Mouse (Mus musculus): ENCODE data around the gene Megf9. TPM values are rescaled to one million over a fixed set of nuclear protein-coding genes. Genes with fewer than 3 reads are reported as not detected.

Megf9 gene
- polyA plus RNA-seq, 1 experiment = 1.1 TPM

DNA sequence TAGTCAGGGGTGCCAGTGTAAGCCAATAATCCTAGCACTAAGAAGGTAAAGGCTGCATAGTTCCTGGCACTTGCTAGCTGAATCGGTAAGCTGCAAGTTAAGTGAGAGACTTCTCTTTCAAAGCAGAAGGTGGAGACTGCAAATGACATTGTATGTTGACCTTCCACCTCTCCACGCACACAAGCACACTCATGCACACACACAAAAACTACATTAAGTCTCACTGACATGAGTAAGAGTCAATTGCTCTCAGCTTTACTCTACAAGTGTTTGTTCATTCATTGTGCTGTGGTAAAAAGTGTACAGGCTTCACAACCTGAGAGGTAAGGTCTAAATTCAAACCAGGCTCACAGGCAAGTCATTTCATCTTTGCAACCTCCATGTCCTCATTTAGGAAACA lies 140.1 kb downstream of the Megf9 start:
- TF ChIP-seq CTCF (IDR thresholded peaks at IDR 0.05; ENCODE audit: low read depth, low read length) = no peak
- TF ChIP-seq EP300 (IDR thresholded peaks at IDR 0.05; ENCODE audit: insufficient read depth, low read depth, low read length) = no peak
- Histone ChIP-seq H3K27me3 (ENCODE audit: control insufficient read depth, insufficient read depth, low read length, poor library complexity, severe bottlenecking) (no peaks in the 10 kb centered on the region), H3K4me1 (ENCODE audit: control insufficient read depth, insufficient read depth, low read length) (no peaks in the 10 kb centered on the region), H3K9ac (ENCODE audit: low read depth, poor library complexity, severe bottlenecking) (no peak overlapping the region), H3K4me3 (ENCODE audit: low read depth, low read length) (no peak overlapping the region), H3K27ac (ENCODE audit: insufficient read depth, low read length) (no peak overlapping the region), H3K36me3 (ENCODE audit: control insufficient read depth, insufficient read depth, low read length, poor library complexity, severe bottlenecking) (peaks cover 4% of the 10 kb centered on the region), H3K9me3 (replicated peaks; ENCODE audit: control insufficient read depth, insufficient read depth, low read length, poor library complexity, severe bottlenecking) (no peaks in the 10 kb centered on the region)

DNA sequence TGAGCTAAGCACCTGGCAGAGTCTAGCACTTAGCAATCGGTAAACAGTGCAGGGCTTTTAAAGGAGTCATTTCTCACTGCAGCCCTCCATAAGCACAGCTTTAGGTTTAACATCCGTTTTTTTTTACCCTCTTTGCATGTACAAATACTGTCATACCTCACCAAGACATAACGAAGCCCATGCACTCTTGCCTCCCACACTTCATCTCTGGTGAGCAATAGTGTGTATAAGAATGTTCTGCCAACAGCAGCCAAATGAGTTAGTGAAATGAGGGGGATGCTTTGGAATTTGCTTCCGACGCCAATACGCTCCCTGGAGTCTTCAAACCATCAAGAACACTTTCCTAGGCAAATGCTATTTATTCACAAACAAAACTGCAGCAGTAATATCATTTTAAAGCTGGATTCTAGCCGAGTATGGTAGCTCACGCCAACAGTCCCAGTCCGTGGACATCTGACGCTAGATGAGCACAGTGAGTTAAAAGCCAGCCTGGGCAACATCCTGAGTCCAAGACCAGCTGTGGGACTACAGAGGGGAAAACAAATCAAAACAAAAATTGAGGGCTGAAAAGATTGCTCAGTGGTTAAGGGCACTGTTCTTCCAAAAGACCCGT lies 142.9 kb downstream of the Megf9 start:
- H3K4me3 ChIP-seq (ENCODE audit: low read depth, low read length) = no peak overlapping the region
- H3K9me3 ChIP-seq (replicated peaks; ENCODE audit: control insufficient read depth, insufficient read depth, low read length, poor library complexity, severe bottlenecking) = no peaks in the 10 kb centered on the region
- peaks cover 4% of the 10 kb centered on the region for H3K36me3 ChIP-seq (ENCODE audit: control insufficient read depth, insufficient read depth, low read length, poor library complexity, severe bottlenecking)
- H3K4me1 ChIP-seq (ENCODE audit: control insufficient read depth, insufficient read depth, low read length) = no peaks in the 10 kb centered on the region
- H3K27me3 ChIP-seq (ENCODE audit: control insufficient read depth, insufficient read depth, low read length, poor library complexity, severe bottlenecking) = no peaks in the 10 kb centered on the region
- TF ChIP-seq CTCF (IDR thresholded peaks at IDR 0.05; ENCODE audit: low read depth, low read length) (no peak), EP300 (IDR thresholded peaks at IDR 0.05; ENCODE audit: insufficient read depth, low read depth, low read length) (no peak), POLR2A (IDR thresholded peaks at IDR 0.05; ENCODE audit: insufficient read depth, low read length) (no peak)
- H3K27ac ChIP-seq (ENCODE audit: insufficient read depth, low read length) = no peak overlapping the region
- no peak overlapping the region for H3K9ac ChIP-seq (ENCODE audit: low read depth, poor library complexity, severe bottlenecking)

DNA sequence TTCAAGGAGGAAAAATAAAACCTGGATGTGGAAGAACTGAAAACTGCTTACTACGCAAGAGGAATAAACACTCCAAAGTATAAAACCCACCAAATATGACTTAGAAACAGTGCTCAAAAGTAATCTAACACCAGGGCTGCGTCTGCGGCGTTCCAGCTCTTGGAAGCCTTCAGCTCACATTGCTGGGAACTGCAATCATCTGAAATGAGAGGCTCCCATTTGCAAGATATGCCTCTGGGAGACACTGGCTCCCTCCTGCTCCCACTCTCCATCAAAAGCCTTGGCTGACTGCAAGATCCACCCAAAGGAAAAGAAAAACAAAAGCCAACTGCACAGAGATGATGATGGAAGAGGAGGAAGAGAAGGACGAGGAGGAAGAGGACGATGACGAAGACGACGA lies 143.7 kb downstream of the Megf9 start:
- no peaks in the 10 kb centered on the region for H3K9me3 ChIP-seq (replicated peaks; ENCODE audit: control insufficient read depth, insufficient read depth, low read length, poor library complexity, severe bottlenecking)
- no peak overlapping the region for H3K4me3 ChIP-seq (ENCODE audit: low read depth, low read length)
- no peaks in the 10 kb centered on the region for H3K4me1 ChIP-seq (ENCODE audit: control insufficient read depth, insufficient read depth, low read length)
- no peaks in the 10 kb centered on the region for H3K27me3 ChIP-seq (ENCODE audit: control insufficient read depth, insufficient read depth, low read length, poor library complexity, severe bottlenecking)
- H3K36me3 ChIP-seq (ENCODE audit: control insufficient read depth, insufficient read depth, low read length, poor library complexity, severe bottlenecking) = peaks cover 4% of the 10 kb centered on the region
- H3K27ac ChIP-seq (ENCODE audit: insufficient read depth, low read length) = no peak overlapping the region
- H3K9ac ChIP-seq (ENCODE audit: low read depth, poor library complexity, severe bottlenecking) = no peak overlapping the region
- TF ChIP-seq POLR2A (IDR thresholded peaks at IDR 0.05; ENCODE audit: insufficient read depth, low read length) = no peak
- TF ChIP-seq EP300 (IDR thresholded peaks at IDR 0.05; ENCODE audit: insufficient read depth, low read depth, low read length) = no peak
- TF ChIP-seq CTCF (IDR thresholded peaks at IDR 0.05; ENCODE audit: low read depth, low read length) = no peak

DNA sequence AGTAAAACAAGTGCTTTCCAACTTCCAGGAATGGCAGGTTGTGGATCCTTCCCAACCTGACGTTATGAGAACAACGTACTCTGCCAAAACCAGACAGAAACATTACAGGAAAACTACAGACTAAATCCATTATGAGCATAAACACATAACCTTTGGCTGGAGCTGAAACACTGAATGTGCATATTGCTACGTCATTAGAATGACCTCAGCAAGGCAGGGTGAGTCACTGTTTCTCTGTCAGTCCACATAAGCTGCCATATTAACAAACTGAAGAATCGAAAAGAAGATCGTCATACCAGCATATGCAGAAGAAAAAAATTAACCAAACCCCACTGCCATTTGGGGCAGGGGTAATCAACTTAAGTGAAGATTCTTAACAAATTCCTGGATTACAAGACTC lies 148.6 kb downstream of the Megf9 start:
- H3K27me3 ChIP-seq (ENCODE audit: control insufficient read depth, insufficient read depth, low read length, poor library complexity, severe bottlenecking) = no peaks in the 10 kb centered on the region
- H3K9ac ChIP-seq (ENCODE audit: low read depth, poor library complexity, severe bottlenecking) = no peak overlapping the region
- no peaks in the 10 kb centered on the region for H3K9me3 ChIP-seq (replicated peaks; ENCODE audit: control insufficient read depth, insufficient read depth, low read length, poor library complexity, severe bottlenecking)
- no peaks in the 10 kb centered on the region for H3K4me1 ChIP-seq (ENCODE audit: control insufficient read depth, insufficient read depth, low read length)
- no peak for TF ChIP-seq EP300 (IDR thresholded peaks at IDR 0.05; ENCODE audit: insufficient read depth, low read depth, low read length)
- TF ChIP-seq CTCF (IDR thresholded peaks at IDR 0.05; ENCODE audit: low read depth, low read length) = no peak
- no peak for TF ChIP-seq POLR2A (IDR thresholded peaks at IDR 0.05; ENCODE audit: insufficient read depth, low read length)
- H3K36me3 ChIP-seq (ENCODE audit: control insufficient read depth, insufficient read depth, low read length, poor library complexity, severe bottlenecking) = no peaks in the 10 kb centered on the region
- no peak overlapping the region for H3K27ac ChIP-seq (ENCODE audit: insufficient read depth, low read length)
- H3K4me3 ChIP-seq (ENCODE audit: low read depth, low read length) = no peak overlapping the region

DNA sequence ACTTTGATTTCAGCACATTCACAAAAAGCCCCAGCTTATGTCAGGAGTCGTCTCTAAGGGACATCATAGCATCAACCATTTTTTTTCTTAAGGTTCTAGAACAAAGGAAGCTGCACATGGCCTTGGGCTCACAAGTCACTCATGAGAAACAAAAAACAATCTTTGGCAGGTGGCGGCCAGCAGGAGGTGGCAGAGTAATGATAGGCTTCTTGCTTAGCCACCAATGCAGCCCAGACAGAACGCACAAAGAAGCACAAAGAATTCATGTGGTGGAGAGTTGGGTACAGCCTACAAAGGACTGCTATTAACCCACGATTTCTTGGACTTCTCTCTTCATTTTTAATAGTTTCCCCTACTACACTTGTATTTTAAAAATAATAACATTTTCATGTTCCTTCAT lies 157.4 kb downstream of the Megf9 start:
- H3K9ac ChIP-seq (ENCODE audit: low read depth, poor library complexity, severe bottlenecking) = no peak overlapping the region
- H3K4me1 ChIP-seq (ENCODE audit: control insufficient read depth, insufficient read depth, low read length) = no peaks in the 10 kb centered on the region
- H3K36me3 ChIP-seq (ENCODE audit: control insufficient read depth, insufficient read depth, low read length, poor library complexity, severe bottlenecking) = no peaks in the 10 kb centered on the region; the same call in 1 of the 2 replicates
- H3K4me3 ChIP-seq (ENCODE audit: low read depth, low read length) = no peak overlapping the region
- no peak overlapping the region for H3K27ac ChIP-seq (ENCODE audit: insufficient read depth, low read length)
- TF ChIP-seq EP300 (IDR thresholded peaks at IDR 0.05; ENCODE audit: insufficient read depth, low read depth, low read length) (no peak), POLR2A (IDR thresholded peaks at IDR 0.05; ENCODE audit: insufficient read depth, low read length) (no peak), CTCF (IDR thresholded peaks at IDR 0.05; ENCODE audit: low read depth, low read length) (no peak)
- no peaks in the 10 kb centered on the region for H3K9me3 ChIP-seq (replicated peaks; ENCODE audit: control insufficient read depth, insufficient read depth, low read length, poor library complexity, severe bottlenecking)
- H3K27me3 ChIP-seq (ENCODE audit: control insufficient read depth, insufficient read depth, low read length, poor library complexity, severe bottlenecking) = no peaks in the 10 kb centered on the region

Other genes with a start within 250 kb of the Megf9 start
- 38.8 and 39.7 TPM in 2 replicates for gene Cdk5rap2, start 124.6 kb downstream of the Megf9 start, polyA plus RNA-seq (2011; ENCODE audit: insufficient read depth, insufficient read length, low read depth, missing spikeins)